ENCODE assay signal across 11 mouse cellular contexts in genomic region chr11:57773936-57774335, GRCm38 (mm10). TPM values are rescaled to one million over a fixed set of nuclear protein-coding genes. Genes with fewer than 3 reads are reported as not detected.
DNase-seq lines count a peak whose midpoint lies in the region; ATAC-seq and TF ChIP-seq lines count a peak whose summit lies in the region.
"Had no signal": no experiment of that assay in that cellular context is flagged by ENCODE, and none has a peak within 500 bp of the region (broad histone marks: within the 10 kb centered on the region; RNA-seq: fewer than 3 reads in every experiment).

No protein-coding gene starts in this region.

- no peak overlapping the region for H3K4me3 ChIP-seq in embryonic facial prominence, embryonic 10.5 days
- no peak overlapping the region for H3K4me3 ChIP-seq in hindbrain, embryonic 13.5 days
- H3K4me3 ChIP-seq: embryonic facial prominence, embryonic 12.5 days; liver, embryonic 15.5 days; stomach, embryonic 15.5 days had no signal

- H3K9ac ChIP-seq in hindbrain, embryonic 13.5 days = no peak overlapping the region
- H3K9ac ChIP-seq: embryonic facial prominence, embryonic 12.5 days; liver, embryonic 15.5 days; stomach, embryonic 15.5 days had no signal

- H3K27ac ChIP-seq in embryonic facial prominence, embryonic 10.5 days (replicated peaks) = peak overlapping the region; percentile 3; the same call in 1 of the 2 replicates
- H3K27ac ChIP-seq in hindbrain, embryonic 13.5 days = peak overlapping the region; percentile 81
- H3K27ac ChIP-seq: embryonic facial prominence, embryonic 12.5 days; liver, embryonic 15.5 days; stomach, embryonic 15.5 days had no signal

- peaks cover 42% of the 10 kb centered on the region for H3K4me1 ChIP-seq in embryonic facial prominence, embryonic 10.5 days
- H3K4me1 ChIP-seq in hindbrain, embryonic 13.5 days (replicated peaks) = peaks cover 52% of the 10 kb centered on the region

- peaks cover 15% of the 10 kb centered on the region; the same call in 1 of the 2 replicates for H3K36me3 ChIP-seq in embryonic facial prominence, embryonic 10.5 days (replicated peaks)
- no peaks in the 10 kb centered on the region for H3K36me3 ChIP-seq in hindbrain, embryonic 13.5 days
- H3K36me3 ChIP-seq: stomach, embryonic 15.5 days had no signal

- peak; percentile 92 for DNase-seq in brain, embryonic 14.5 days (ENCODE audit: low read depth)
- DNase-seq in embryonic facial prominence, embryonic 10.5 days (ENCODE audit: low spot score) = peak; percentile 58
- peak; percentile 39 for DNase-seq in neural tube, embryonic 10.5 days (ENCODE audit: extremely low spot score, low spot score)
- no peak for DNase-seq in right cerebral cortex, postnatal 14 days
- DNase-seq: kidney, adult 9 months had no signal

- H3K27me3 ChIP-seq in embryonic facial prominence, embryonic 10.5 days (replicated peaks; ENCODE audit: low read depth, poor library complexity, severe bottlenecking) = peaks cover 54% of the 10 kb centered on the region
- peaks cover 21% of the 10 kb centered on the region for H3K27me3 ChIP-seq in hindbrain, embryonic 13.5 days
- H3K27me3 ChIP-seq: embryonic facial prominence, embryonic 12.5 days; liver, embryonic 15.5 days; stomach, embryonic 15.5 days had no signal

- WGBS in embryonic facial prominence, embryonic 10.5 days = 3% methylated on average over 4 of the region's 4 CpGs
- 3% methylated on average over 4 of the region's 4 CpGs for WGBS in hindbrain, embryonic 13.5 days

- TF ChIP-seq POLR2A in brain, embryonic 14.5 days (IDR thresholded peaks at IDR 0.05; ENCODE audit: borderline replicate concordance, extremely low read depth, insufficient read depth, insufficient read length, poor library complexity, severe bottlenecking) = no peak

- no peak overlapping the region for H3K4me2 ChIP-seq in hindbrain, embryonic 13.5 days
- H3K4me2 ChIP-seq: embryonic facial prominence, embryonic 12.5 days; liver, embryonic 15.5 days; stomach, embryonic 15.5 days had no signal

- peak; percentile 79 for ATAC-seq in hindbrain, embryonic 13.5 days (ENCODE audit: low FRiP score)
- no peak for ATAC-seq in CD4-positive, CD25-positive, alpha-beta regulatory T cell, adult 4 months
- no peak for ATAC-seq in inflammation-experienced regulatory T-cells, adult 6 months

- H3K9me3 ChIP-seq in embryonic facial prominence, embryonic 10.5 days = no peaks in the 10 kb centered on the region
- no peaks in the 10 kb centered on the region for H3K9me3 ChIP-seq in hindbrain, embryonic 13.5 days
- H3K9me3 ChIP-seq: embryonic facial prominence, embryonic 12.5 days; liver, embryonic 15.5 days; stomach, embryonic 15.5 days had no signal

- no peak for TF ChIP-seq CTCF in brain, embryonic 14.5 days (IDR thresholded peaks at IDR 0.05; ENCODE audit: borderline replicate concordance, extremely low read depth, insufficient read depth, insufficient read length)

RNA-seq across cellular contexts. Expression of gene Sap30l, which starts 27.5 kb away (rescaled TPM):
- 29.3 and 30.9 TPM in 2 replicates for polyA plus RNA-seq in brain, embryonic 14.5 days (2012; rRNA removed)
- 12.3 and 13.2 TPM in 2 replicates for polyA plus RNA-seq in embryonic facial prominence, embryonic 10.5 days (2016; fragmentation: Nextera tagmentation; extraction: Ambion mirVana)
- polyA plus RNA-seq in hindbrain, embryonic 13.5 days (2015; fragmentation: Nextera tagmentation; extraction: Ambion mirVana) = 7.2 and 8.4 TPM in 2 replicates
- 1 to 10 TPM; 5.7 to 8.4 TPM for polyA plus RNA-seq in CD4-positive, CD25-positive, alpha-beta regulatory T cell, adult 4 months (2017; shearing (Covaris generic))
- polyA plus RNA-seq in inflammation-experienced regulatory T-cells, adult 6 months (2017; shearing (Covaris generic)) = 1 to 10 TPM; 4.9 to 6.9 (median 6.7) TPM

RNA-seq across cellular contexts. Expression of gene Hand1, which starts 58.7 kb away (rescaled TPM):
- polyA plus RNA-seq in brain, embryonic 14.5 days (2012; rRNA removed) = 0.04 TPM in 1 of 2 replicates, not detected in the other
- polyA plus RNA-seq in embryonic facial prominence, embryonic 10.5 days (2016; fragmentation: Nextera tagmentation; extraction: Ambion mirVana) = 21.3 and 50.0 TPM in 2 replicates
- not detected in 2 replicates for polyA plus RNA-seq in hindbrain, embryonic 13.5 days (2015; fragmentation: Nextera tagmentation; extraction: Ambion mirVana)
- not detected for polyA plus RNA-seq in CD4-positive, CD25-positive, alpha-beta regulatory T cell, adult 4 months (2017; shearing (Covaris generic))
- polyA plus RNA-seq in inflammation-experienced regulatory T-cells, adult 6 months (2017; shearing (Covaris generic)) = not detected

Comparison
In these comparisons a context has a peak if more than half of its experiments do, and no peak if none do; other contexts are left out.
1. RNA of gene Hand1, which starts 58.7 kb away (polyA plus RNA-seq): 21.3 to 50.0 TPM in embryonic facial prominence, embryonic 10.5 days; 0.04 TPM in brain, embryonic 14.5 days, not detected in hindbrain, embryonic 13.5 days, not detected in CD4-positive, CD25-positive, alpha-beta regulatory T cell, adult 4 months and not detected in inflammation-experienced regulatory T-cells, adult 6 months; every median in the first group is over 10 times any median in the second.